Mouse (Mus musculus): Measurements from ENCODE around the gene Tnfrsf22.
A peak's percentile ranks its signal among the peaks of the same experiment; 100 is the strongest.
"Not testable (repeated sequence)": the region's sequence is repeated elsewhere in the genome, so short reads cannot be mapped to it uniquely, and the experiment has no call there.

Tnfrsf22 gene

DNA sequence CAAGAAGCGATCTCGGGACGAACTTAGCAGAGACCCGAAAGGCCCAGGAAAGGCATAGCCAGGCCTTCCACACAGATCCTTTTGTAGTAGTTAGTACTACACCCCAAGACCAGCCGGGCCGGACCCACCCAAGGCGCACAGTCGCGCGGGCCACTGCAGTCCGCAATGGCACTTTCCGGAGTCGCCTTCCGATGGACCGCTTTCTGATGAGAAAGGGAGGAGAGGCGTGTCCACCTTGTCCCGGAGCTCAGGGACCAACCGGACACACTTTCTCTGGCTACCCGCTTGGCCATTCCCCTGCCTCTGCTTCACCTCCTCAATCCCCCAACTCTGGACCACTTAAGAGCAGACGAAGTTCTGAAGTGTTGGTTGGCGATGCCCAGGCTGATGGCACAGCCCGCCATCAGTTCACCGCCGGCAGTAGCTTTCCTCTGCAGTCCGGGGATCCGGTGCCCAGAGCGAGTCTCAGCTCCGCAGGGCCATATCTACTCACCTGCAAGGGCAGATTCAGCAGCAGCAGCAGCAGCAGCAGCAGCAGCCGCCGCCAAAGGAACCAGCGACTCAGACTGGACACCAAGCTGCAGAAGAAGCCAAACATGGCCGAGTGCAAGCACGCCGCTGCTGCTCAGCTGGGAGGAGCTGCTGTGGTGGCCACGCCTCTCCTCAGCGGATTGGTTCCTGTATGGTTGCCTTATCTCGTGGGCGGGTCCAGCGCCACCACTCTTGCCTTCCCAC is at the start of gene Tnfrsf22:
Gene Tnfrsf22 (minus strand): TSS at position 628 of the 735 bp plus-strand sequence.
- DNase-seq (ENCODE audit: low spot score) = peak; percentile 21

DNA sequence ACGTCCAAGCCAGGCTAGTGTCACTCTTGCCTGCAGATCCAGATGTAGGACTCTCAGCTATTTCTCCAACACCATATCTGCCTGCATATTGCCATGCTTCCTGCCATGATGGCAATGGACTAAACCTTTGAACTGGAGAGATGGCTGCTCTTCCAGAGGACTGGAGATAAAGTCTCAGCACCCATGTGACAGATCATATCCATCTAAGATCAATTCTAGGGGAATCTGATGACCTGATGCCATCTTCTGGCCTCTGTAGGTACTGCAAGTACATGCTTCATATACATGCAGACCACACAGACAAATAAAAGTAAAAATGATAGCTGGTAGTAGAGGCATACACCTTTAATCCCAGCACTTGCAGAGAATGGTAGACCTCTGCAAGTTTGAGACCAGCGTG is 46.7 kb upstream of the Tnfrsf22 start:
- no peak for DNase-seq (ENCODE audit: low spot score)

- DNase-seq (ENCODE audit: low spot score) = no peak
These were observed 45.1 kb upstream of the Tnfrsf22 start for GRCm38 (mm10) chr7:143694550-143694949.

DNA sequence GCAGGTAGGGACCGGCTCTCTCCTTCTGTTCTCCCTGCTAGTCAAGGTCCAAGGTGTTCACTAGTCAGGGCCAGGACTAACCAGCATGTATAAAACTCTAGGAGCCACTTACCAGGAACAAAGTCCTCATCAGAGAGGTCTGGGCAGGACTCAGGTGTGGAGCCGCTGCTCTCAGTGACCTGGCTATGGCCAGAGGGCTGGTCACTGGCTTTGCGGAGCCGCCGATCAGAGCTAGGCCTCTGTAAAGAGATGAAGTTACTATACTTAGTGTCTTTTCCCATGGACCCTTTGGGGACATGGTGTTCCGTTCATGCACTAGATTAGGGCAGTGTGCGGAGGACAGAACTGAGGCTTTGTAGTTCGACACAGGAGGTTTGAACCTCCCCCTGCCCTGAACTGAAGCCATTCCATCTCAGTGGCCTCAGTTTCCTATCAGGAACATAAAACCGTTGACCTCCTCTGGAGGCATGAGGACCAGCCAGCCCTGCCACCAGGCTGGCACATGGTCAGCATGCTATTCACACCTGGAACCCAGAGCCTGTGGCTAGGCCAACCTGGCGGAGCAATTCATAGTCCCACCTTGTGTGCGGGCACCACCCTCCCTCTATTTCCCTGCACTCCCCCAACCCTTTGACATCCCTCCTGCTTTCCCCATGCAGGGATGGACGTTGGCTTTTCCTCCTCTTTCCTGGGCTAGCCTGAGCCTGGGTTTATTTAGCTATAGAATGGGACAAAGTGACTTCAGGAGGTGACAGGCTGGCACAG is 43.5 kb upstream of the Tnfrsf22 start:
- DNase-seq (ENCODE audit: low spot score) = no peak

GRCm38 (mm10) chr7:143691909-143692308 is 42.4 kb upstream of the Tnfrsf22 start:
- DNase-seq (ENCODE audit: low spot score) = no peak

GRCm38 (mm10) chr7:143691181-143691580 is 41.7 kb upstream of the Tnfrsf22 start:
- DNase-seq (ENCODE audit: low spot score) = no peak

DNA sequence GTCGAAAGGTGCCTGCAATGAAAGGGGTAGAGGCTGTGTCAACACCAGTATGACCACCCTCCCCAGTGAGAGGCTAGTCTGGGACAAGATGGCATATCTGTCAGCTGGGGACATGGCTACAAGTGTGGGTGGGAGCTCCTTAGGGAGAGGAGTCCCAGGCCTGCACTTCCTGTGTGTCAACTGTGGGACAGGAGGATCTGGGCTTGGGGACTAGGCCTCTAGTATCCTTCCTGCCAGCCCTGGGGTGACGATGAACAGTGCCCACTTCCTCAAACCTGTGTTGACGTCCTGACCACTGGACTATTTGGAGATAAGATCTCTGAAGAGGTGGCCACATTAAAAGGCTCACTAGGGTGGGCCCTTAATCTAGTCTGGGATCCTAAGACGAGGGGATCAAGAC is 40.5 kb upstream of the Tnfrsf22 start:
- no peak for DNase-seq (ENCODE audit: low spot score)

GRCm38 (mm10) chr7:143689481-143689880 is 40.0 kb upstream of the Tnfrsf22 start:
- no peak for DNase-seq (ENCODE audit: low spot score)

- not testable (repeated sequence) for DNase-seq (ENCODE audit: low spot score)
These were observed 37.2 kb upstream of the Tnfrsf22 start for GRCm38 (mm10) chr7:143686676-143687075.

- DNase-seq (ENCODE audit: low spot score) = not testable (repeated sequence)
These were observed 36.7 kb upstream of the Tnfrsf22 start for GRCm38 (mm10) chr7:143686191-143686590.

- no peak for DNase-seq (ENCODE audit: low spot score)
These were observed 36.1 kb upstream of the Tnfrsf22 start, which contains the start of gene Tnfrsf23 for GRCm38 (mm10) chr7:143685359-143686067. Gene Tnfrsf23 (minus strand): TSS chr7:143685872.

- DNase-seq (ENCODE audit: low spot score) = not testable (repeated sequence)
These were observed 35.1 kb upstream of the Tnfrsf22 start for GRCm38 (mm10) chr7:143684569-143684968.

GRCm38 (mm10) chr7:143681566-143681965 is 32.1 kb upstream of the Tnfrsf22 start:
- no peak for DNase-seq (ENCODE audit: low spot score)

GRCm38 (mm10) chr7:143680836-143681235 is 31.4 kb upstream of the Tnfrsf22 start:
- not testable (repeated sequence) for DNase-seq (ENCODE audit: low spot score)

DNA sequence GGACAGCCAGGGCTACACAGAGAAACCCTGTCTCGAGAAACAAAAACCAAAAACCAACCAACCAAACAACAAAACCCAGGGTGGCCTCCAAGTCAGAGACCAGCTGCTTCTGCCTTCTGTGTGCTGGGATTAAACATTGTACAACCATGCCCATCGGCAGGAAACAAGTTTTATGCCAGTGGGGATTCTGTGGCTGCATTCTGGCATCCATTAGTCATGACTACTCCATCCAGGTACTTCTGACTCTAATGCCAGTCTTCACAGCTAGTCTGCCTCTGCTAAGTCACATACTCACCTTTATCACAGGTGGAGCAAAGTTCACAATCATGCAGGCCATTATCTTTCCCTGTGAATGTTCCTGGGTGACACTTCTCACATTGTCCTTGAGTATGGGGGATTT is 30.2 kb upstream of the Tnfrsf22 start:
- not testable (repeated sequence) for DNase-seq (ENCODE audit: low spot score)

DNA sequence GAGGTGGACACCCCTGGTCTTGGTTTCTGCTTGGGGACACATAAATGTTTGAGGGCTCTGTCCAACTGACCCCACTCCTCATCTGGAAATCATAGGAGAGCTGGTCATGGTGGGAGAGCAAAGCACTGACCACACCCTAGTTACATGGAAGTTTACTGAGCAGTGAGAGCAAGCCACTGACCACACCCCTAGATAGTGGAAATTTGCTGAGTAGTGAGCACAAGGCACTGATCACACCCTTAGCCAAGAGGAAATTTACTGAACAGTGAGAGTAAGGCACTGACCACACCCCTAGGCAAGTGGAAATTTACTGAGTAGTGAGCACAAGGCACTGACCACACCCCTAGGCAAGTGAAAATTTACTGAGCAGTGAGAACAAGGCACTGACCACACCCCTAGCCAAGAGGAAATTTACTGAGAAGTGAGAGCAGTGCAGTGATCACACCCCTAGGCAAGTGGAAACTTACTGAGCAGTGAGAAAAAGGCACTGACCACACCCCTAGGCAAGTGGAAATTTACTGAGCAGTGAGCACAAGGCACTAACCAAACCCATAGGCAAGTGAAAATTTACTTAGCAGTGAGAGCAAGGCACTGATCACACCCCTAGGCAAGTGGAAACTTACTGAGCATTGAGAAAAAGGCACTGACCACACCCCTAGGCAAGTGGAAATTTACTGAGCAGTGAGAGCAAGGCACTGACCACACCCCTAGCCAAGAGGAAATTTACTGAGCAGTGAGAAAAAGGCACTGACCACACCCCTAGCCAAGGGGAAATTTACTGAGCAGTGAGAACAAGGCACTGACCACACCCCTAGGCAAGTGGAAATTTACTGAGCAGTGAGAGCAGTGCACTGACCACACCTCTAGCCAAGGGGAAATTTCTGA is 17.2 kb upstream of the Tnfrsf22 start:
- no peak for DNase-seq (ENCODE audit: low spot score)

- no peak for DNase-seq (ENCODE audit: low spot score)
These were observed 14.0 kb upstream of the Tnfrsf22 start for GRCm38 (mm10) chr7:143663470-143663869.

DNA sequence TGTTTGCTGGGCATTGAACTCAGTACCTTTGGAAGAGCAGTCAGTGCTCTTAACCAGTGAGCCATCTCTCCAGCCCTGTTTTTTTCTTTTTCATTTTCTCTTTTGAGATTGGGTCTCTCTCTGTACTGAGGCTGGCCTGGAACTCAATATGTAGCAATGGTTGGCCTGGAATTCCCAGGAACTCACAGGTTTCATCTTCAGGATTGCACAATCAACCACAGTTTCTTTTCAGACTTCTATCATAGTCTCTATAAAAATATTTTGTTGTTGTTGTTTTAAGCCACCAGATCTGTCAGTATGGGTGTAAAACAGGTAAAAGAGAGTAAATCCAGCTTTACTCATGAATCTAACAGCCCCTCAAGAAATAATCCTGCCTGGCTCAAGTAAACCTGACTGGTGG is 11.3 kb upstream of the Tnfrsf22 start:
- no peak for DNase-seq (ENCODE audit: low spot score)

- DNase-seq (ENCODE audit: low spot score) = not testable (repeated sequence)
These were observed 397 bp upstream of the Tnfrsf22 start for GRCm38 (mm10) chr7:143649769-143650346.

- DNase-seq (ENCODE audit: low spot score) = not testable (repeated sequence)
These were observed 5.5 kb downstream of the Tnfrsf22 start for GRCm38 (mm10) chr7:143643949-143644348.

DNA sequence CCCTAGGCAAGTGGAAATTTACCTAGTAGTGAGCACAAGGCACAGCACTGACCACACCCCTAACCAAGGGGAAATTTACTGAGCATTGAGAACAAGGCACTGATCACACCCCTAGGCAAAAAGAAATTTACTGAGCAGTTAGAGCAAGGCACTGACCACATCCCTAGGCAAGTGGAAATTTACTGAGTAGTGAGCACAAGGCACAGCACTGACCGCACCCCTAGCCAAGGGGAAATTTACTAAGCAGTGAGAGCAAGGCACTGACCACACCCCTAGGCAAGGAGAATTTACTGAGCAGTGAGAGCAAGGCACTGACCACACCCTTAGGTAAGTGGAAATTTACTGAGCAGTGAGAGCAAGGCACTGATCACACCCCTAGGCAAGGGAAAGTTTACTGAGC is 12.8 kb downstream of the Tnfrsf22 start:
- DNase-seq (ENCODE audit: low spot score) = no peak

Data from urinary bladder, postnatal 10 days (tissue).